Mouse (Mus musculus) T-helper 17 cell (primary cell): Measurements from ENCODE around the gene Treh.

Source experiments
- in situ Hi-C, 2 experiments: fragments of 300-600 bp; cut with MboI, MseI; formaldehyde crosslinking; loops; 1 replicate in 1 of 2; 2 replicates in 1 of 2; pipeline ENCODE4 v1.15.1; 2025; ENCODE audit warnings: high pct_unique_total_duplicates in 2 of 2

Treh gene

GRCm38 (mm10) chr9:44713574-44713973 is 40.5 kb downstream of the Treh start:
- in situ Hi-C loops, result loop anchor here in 1 of 2 experiments (10.0 kb wide), 1 partner anchor 431 kb away; no protein-coding TSS in a partner anchor

GRCm38 (mm10) chr9:44715109-44715508 is 42.1 kb downstream of the Treh start:
- in situ Hi-C loops, result loop anchor here in 1 of 2 experiments (10.0 kb wide), 1 partner anchor 430 kb away; no protein-coding TSS in a partner anchor

- in situ Hi-C loops, result loop anchor here in 1 of 2 experiments (10.0 kb wide), 1 partner anchor 429 kb away; no protein-coding TSS in a partner anchor
Observed at GRCm38 (mm10) chr9:44715705-44716362, 42.8 kb downstream of the Treh start.

GRCm38 (mm10) chr9:44716997-44717821 is 44.2 kb downstream of the Treh start:
- in situ Hi-C loops, result loop anchor here in 1 of 2 experiments (10.0 kb wide), 1 partner anchor 428 kb away; no protein-coding TSS in a partner anchor

- in situ Hi-C loops, result loop anchor here in 1 of 2 experiments (10.0 kb wide), 1 partner anchor 427 kb away; no protein-coding TSS in a partner anchor
Observed at GRCm38 (mm10) chr9:44717822-44718242, 44.8 kb downstream of the Treh start.

- in situ Hi-C loops, result loop anchor here in 1 of 2 experiments (10.0 kb wide), 1 partner anchor 426 kb away; no protein-coding TSS in a partner anchor
Observed at GRCm38 (mm10) chr9:44718937-44719631, 46.1 kb downstream of the Treh start.

GRCm38 (mm10) chr9:44719632-44720357 is 46.8 kb downstream of the Treh start:
- in situ Hi-C loops, result loop anchor here in 1 of 2 experiments (10.0 kb wide), 1 partner anchor 425 kb away; no protein-coding TSS in a partner anchor

- in situ Hi-C loops, result no loop called here
Observed at GRCm38 (mm10) chr9:44720358-44721153, 47.5 kb downstream of the Treh start.

- in situ Hi-C loops, result no loop called here
Observed at GRCm38 (mm10) chr9:44721154-44721876, 48.3 kb downstream of the Treh start.

- in situ Hi-C loops, result no loop called here
Observed at GRCm38 (mm10) chr9:44721877-44722186, 48.8 kb downstream of the Treh start.

GRCm38 (mm10) chr9:44722575-44722974 is 49.5 kb downstream of the Treh start:
- in situ Hi-C loops, result no loop called here

GRCm38 (mm10) chr9:44723008-44723407 is 50.0 kb downstream of the Treh start:
- in situ Hi-C loops, result no loop called here

GRCm38 (mm10) chr9:44723521-44724041 is 50.5 kb downstream of the Treh start:
- in situ Hi-C loops, result no loop called here

GRCm38 (mm10) chr9:44724223-44724622 is 51.2 kb downstream of the Treh start:
- in situ Hi-C loops, result no loop called here

GRCm38 (mm10) chr9:44724665-44725064 is 51.6 kb downstream of the Treh start:
- in situ Hi-C loops, result no loop called here

GRCm38 (mm10) chr9:44726431-44727146 is 53.6 kb downstream of the Treh start:
- in situ Hi-C loops, result no loop called here

- in situ Hi-C loops, result no loop called here
Observed at GRCm38 (mm10) chr9:44727441-44727840, 54.4 kb downstream of the Treh start.

- in situ Hi-C loops, result no loop called here
Observed at GRCm38 (mm10) chr9:44732130-44732549, 59.1 kb downstream of the Treh start.
